Mouse (Mus musculus): ENCODE data around the gene Zbtb43. TPM values are rescaled to one million over a fixed set of nuclear protein-coding genes. Genes with fewer than 3 reads are reported as not detected.

The Zbtb43 gene
- total and polyA plus RNA-seq, 3 experiments: 8.5 to 10.9 (median 8.9) TPM

DNA sequence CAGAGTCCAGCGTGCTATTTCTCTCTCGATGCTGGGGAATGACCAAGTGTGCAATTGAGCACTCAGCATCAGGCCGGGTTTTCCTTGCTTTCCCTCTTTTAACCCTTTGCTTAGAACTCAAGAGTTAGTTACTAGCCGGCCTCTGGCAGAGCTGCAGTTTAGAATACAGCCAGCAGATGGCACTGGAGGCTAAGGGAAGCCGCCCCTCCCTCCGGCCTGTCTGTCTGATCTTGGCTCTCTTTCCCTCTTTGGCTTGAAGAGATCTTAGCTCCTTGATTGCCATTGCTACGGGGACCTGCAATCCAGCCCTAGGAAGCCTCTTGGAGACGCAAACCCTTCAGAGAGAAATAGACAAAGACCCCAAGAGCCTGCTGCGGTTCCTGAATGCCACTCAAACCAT lies 18.5 kb upstream of the Zbtb43 start:
- Histone ChIP-seq H3K9me3 (replicated peaks; ENCODE audit: low read length) (peaks cover 2% of the 10 kb centered on the region), H3K4me1 (ENCODE audit: control insufficient read depth in 1 of 2, insufficient read depth in 2 of 2) (peaks cover 0 to 1% of the 10 kb centered on the region in 2 experiments; a peak in 1 of 4 replicates), H3K4me2 (ENCODE audit: insufficient read depth, low read depth, poor library complexity, severe bottlenecking) (no peak overlapping the region), H3K27me3 (replicated peaks) (peaks cover 36% of the 10 kb centered on the region), H3K79me2 (replicated peaks; ENCODE audit: control insufficient read depth, extremely low read depth, insufficient read depth, poor library complexity, severe bottlenecking) (no peaks in the 10 kb centered on the region), H3K4me3 (replicated peaks in 1 of 3; ENCODE audit: low read depth in 2 of 3, low read length in 2 of 3, poor library complexity in 1 of 3) (no peak overlapping the region), H3K27ac (ENCODE audit: insufficient read depth, low read depth) (no peak overlapping the region), H3K36me3 (replicated peaks in 1 of 2; ENCODE audit: control insufficient read depth in 1 of 2, insufficient read depth in 1 of 2, low read length in 1 of 2) (no peaks in the 10 kb centered on the region), H3K9ac (ENCODE audit: insufficient read depth, low read depth) (no peak overlapping the region)
- dilution Hi-C loops (cut with MboI; ENCODE audit: extremely low pct_ligation_motif_present, extremely low pct_unique_long_range_greater_than_20kb, low sequenced_read_pairs): no loop called here
- in situ Hi-C loops (cut with MboI; ENCODE audit: low pct_ligation_motif_present, low pct_unique_long_range_greater_than_20kb, low sequenced_read_pairs): loop anchor here (5.0 to 25.0 kb wide), 2 partner anchors 70 to 250 kb away; no protein-coding TSS in a partner anchor
- DNase-seq (ENCODE audit: extremely low read depth): peak; percentile 52
- TF ChIP-seq E2F4 (IDR thresholded peaks at IDR 0.05; ENCODE audit: insufficient replicate concordance, low read depth, low read length) (no peak), ZNF384 (IDR thresholded peaks at IDR 0.05; ENCODE audit: low read depth, low read length) (no peak), KAT2A (IDR thresholded peaks at IDR 0.05; ENCODE audit: insufficient replicate concordance, low read length) (no peak), TCF12 (IDR thresholded peaks at IDR 0.05; ENCODE audit: low read depth, low read length) (no peak), SIN3A (IDR thresholded peaks at IDR 0.05; ENCODE audit: low read length) (no peak), MAX (IDR thresholded peaks at IDR 0.05; ENCODE audit: low read length) (no peak), ELF1 (IDR thresholded peaks at IDR 0.05; ENCODE audit: low read depth, low read length) (no peak), JUND (conservative IDR thresholded peaks at IDR 0.05; ENCODE audit: low read depth, low read length) (no peak), ETS1 (conservative IDR thresholded peaks at IDR 0.05; ENCODE audit: low read depth, low read length) (no peak), ZC3H11A (IDR thresholded peaks at IDR 0.05; ENCODE audit: low read depth, low read length) (no peak), PAX5 (IDR thresholded peaks at IDR 0.05; ENCODE audit: low read length) (no peak), RAD21 (IDR thresholded peaks at IDR 0.05; ENCODE audit: low read depth, low read length) (peak; percentile 96), JUN (IDR thresholded peaks at IDR 0.05; ENCODE audit: insufficient read depth, low read depth, low read length) (no peak), HCFC1 (IDR thresholded peaks at IDR 0.05; ENCODE audit: low read depth, low read length) (no peak), POLR2AphosphoS2 (IDR thresholded peaks at IDR 0.05; ENCODE audit: low read depth, low read length) (no peak), SMC3 (IDR thresholded peaks at IDR 0.05; ENCODE audit: low read depth, low read length) (peak; percentile 88), ZKSCAN1 (IDR thresholded peaks at IDR 0.05; ENCODE audit: borderline replicate concordance, low read depth, low read length) (no peak), IRF4 (IDR thresholded peaks at IDR 0.05; ENCODE audit: low read depth, low read length) (0 out of 2 replicates have a peak, but pooled peaks have one; percentile 44), RCOR1 (conservative IDR thresholded peaks at IDR 0.05; ENCODE audit: low read depth, low read length) (no peak), GABPA (IDR thresholded peaks at IDR 0.05; ENCODE audit: insufficient replicate concordance, low read depth, low read length) (no peak), MEF2A (IDR thresholded peaks at IDR 0.05; ENCODE audit: borderline replicate concordance, low read depth, low read length) (0 out of 2 replicates have a peak, but pooled peaks have one; percentile 32), TBP (conservative IDR thresholded peaks at IDR 0.05; ENCODE audit: low read depth, low read length) (no peak), CHD2 (IDR thresholded peaks at IDR 0.05; ENCODE audit: low read length) (no peak), MAZ (IDR thresholded peaks at IDR 0.05; ENCODE audit: low read depth, low read length) (peak; percentile 50; the same call in 1 of the 2 replicates), CTCF (conservative IDR thresholded peaks at IDR 0.05 in 1 of 2, IDR thresholded peaks at IDR 0.05 in 1 of 2; ENCODE audit: low read depth in 2 of 2, low read length in 2 of 2) (peak; percentile 78 to 94), NELFE (IDR thresholded peaks at IDR 0.05; ENCODE audit: low read depth, low read length) (peak; percentile 41; the same call in 1 of the 2 replicates), USF2 (conservative IDR thresholded peaks at IDR 0.05; ENCODE audit: low read depth, low read length) (no peak), EP300 (IDR thresholded peaks at IDR 0.05; ENCODE audit: low read length) (no peak), CHD1 (IDR thresholded peaks at IDR 0.05; ENCODE audit: low read depth, low read length) (no peak)
